Mouse (Mus musculus): Measurements from ENCODE around the gene Txndc17.
"Not testable (repeated sequence)": the region's sequence is repeated elsewhere in the genome, so short reads cannot be mapped to it uniquely, and the experiment has no call there.

Gene Txndc17

DNA sequence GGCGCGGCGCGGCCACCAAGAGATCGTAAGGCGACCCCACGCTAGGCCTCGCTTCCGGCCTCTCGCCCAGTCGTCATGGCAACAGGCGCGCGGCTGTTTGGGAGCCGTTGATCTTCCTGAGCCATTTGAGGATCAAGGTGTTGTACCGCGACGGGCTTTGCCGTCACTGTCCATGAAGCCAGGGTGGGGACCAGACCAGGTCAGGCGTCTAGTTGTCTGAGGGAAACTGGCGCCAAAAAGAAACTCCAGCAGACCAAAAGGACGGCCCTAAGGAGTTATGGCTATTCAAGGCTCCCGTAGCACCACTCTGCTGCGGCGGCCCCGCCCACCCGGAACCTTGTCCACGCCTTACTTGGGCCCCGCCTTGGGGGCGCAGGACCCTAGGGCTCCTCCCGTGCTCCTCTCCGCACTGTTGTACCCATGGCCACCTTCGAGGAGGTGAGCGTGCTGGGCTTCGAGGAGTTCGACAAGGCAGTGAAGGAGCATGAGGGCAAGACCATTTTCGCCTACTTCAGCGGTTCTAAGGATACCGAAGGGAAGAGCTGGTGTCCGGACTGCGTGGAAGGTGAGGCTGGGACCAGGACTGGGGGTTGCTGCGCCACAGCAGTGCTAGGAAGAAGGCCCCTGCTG, at the start of gene Txndc17, which contains the start of gene 4933427D14Rik:
TSS of gene Txndc17 (plus strand) at position 344 of the 630 bp plus-strand sequence.
TSS of gene 4933427D14Rik (minus strand) at position 256 of the 630 bp plus-strand sequence.
- peak; percentile 93 for DNase-seq (ENCODE audit: low read depth, low spot score)

DNA sequence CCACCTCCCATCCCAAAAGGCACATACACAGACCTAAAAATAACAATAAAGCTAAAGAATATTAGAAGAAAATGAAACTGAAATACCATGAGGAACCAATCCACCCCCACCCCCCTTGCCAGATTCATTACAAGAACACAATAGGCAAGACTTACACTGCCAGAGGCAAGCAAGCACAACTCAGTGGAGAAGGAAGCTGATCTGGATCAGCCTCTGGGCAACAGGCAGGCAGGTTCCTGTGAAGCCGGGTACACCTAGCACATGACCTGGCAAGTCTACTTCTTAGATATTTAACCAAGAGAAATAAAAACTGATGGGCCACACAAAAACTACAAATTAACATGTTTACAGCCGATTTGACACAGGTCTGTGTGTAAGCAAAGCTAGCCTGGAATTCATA, 44.1 kb upstream of the Txndc17 start:
- DNase-seq (ENCODE audit: low read depth, low spot score): no peak

DNA sequence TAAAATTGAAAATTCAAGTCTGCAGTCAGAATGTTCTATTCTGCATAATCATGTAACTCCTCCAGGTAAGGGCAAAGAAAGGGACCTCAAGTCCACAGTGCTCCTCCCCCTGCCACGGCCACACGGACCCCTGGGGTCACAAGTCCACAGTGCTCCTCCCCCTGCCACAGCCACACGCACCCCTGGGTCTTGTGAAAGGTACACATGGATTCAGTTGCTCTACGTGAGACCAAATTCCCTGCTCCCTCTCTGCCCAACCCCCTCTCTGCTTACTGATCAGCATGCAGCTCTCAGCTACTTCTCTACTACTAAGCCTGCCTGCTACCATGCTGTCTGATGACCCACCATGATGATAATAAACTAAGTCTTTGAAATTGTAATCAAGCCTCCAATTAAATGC, 37.5 kb upstream of the Txndc17 start:
- no peak for DNase-seq (ENCODE audit: low read depth, low spot score)

DNA sequence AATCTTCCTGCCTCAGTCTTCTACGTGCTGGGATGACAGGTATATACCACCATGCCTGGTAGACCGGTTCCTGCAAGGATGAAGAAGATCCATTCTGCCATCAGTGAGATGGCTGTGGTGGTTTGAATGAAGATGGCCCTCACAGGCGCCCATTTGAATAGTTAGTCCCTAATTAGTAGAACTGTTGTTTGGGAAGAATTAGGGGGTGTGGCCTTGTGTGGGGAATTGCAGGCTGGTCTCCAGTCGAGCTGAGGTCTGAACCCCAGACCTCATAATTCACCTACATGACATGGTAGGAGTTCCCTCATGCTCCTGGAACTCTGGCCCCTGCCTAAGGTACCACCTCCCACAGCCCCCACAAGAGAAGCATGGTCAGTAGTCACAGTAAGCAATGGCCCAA, 35.4 kb upstream of the Txndc17 start:
- DNase-seq (ENCODE audit: low read depth, low spot score): not testable (repeated sequence)

DNA sequence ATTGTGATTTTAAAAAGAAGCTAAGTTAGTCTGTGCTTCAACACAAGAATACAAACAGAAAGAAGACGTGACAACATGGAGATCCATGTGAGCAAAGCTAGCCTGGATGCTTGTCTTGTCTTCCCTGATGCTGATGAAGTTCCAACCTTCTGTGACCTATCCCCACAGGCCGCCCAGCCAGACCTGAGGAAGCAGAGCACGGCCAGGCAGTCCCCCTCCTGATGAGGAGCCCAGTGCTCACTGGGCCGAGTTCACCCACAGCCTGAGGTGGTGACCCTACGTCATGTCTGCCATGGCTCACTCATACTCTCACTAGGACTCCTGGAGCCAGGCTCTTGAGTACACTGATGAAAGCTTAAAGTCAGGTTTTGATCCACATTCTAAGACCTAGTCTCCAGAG, 33.8 kb upstream of the Txndc17 start:
- no peak for DNase-seq (ENCODE audit: low read depth, low spot score)

DNA sequence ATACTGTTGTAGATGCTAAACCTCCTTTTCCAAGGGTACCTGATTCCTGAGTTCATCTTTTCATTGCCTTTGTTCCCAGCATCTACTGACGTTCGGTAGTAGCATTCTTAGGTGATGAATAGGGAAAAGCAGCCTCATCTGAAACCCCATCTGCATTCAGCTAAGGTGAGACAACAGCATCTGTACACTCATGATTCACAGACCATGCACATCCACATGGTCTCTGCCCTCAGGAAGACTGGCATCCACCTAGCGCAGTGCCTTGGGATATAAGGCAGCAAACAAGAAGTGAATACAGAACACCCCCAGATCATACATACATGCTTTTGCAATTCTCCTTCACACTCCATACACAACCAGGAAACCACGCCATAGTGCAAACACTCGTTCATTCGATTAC, 32.6 kb upstream of the Txndc17 start:
- no peak for DNase-seq (ENCODE audit: low read depth, low spot score)

DNA sequence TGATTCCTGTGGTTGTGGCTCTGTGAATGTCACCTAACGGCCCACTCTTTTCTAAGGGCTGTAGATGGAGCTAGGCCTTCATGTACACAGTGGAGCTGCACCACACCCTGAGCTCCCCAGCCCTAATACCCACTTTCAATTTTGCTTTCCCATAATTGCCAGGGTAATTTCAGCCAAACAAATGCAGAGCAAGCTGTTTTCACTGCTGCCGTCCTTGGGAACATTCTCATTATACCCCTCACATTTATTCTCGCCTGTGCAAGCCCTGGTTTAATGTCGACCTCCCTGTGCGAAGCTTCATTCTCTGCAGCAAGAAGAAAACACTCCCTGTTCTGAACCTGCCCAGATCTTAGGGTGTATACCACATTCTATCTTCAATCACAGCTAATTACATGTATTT, 31.4 kb upstream of the Txndc17 start:
- DNase-seq (ENCODE audit: low read depth, low spot score): no peak

DNA sequence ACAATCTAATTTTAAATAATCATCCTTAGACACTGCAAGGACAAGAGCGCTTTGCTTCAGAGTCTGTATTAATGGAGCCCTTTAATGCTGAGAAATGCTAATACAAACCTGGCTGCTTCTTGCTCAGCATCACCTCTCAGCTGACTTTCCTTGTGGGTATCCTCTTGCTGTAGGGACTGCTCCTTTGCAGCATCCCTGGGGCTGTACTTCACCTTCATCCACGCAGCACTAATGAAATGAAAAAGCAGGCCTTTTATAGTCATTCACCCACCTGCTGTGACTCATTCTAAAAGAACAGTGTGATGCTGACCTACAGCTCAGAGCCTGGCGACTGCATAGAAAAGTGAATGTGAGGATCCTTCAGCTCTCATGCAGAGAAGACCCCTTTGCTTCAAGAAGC, 30.8 kb upstream of the Txndc17 start:
- DNase-seq (ENCODE audit: low read depth, low spot score): peak; percentile 77

DNA sequence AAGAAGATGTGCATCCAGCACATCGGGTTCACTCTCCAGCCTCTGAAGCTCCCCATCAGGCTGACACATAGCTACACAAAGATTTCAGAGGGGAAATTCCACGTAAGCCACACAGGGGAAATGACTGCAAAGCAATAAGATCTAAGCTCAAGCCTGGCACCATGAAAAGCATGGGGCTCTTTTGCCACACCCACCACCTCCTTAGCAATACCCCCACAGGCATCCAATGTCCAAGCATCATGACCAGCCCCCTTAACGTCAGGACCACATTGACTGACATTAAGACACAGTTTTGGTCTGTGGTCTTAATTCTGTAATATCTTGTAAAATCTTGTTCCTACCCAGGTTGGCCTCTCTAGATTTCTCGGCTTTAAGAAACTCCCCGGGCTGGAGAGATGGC, 26.8 kb upstream of the Txndc17 start:
- DNase-seq (ENCODE audit: low read depth, low spot score): no peak

DNA sequence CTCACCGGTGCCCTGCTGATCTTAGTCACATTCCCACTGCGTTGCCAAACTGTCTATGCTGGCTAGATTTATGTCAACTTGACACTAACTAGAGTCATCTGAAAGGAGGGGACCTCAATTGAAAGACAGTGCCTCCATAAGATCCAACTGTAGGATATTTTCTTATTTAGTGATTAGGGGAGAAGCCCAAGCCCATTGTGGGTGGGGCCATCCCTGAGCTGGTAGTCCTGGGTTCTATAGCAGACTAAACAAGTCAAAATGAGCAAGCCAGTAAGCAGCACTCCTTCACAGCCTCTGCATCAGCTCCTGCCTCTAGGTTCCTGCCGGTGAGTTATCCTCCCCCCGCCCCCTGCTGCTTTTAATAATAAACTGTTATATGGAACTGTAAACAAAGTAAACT, 26.2 kb upstream of the Txndc17 start:
- DNase-seq (ENCODE audit: low read depth, low spot score): no peak

DNA sequence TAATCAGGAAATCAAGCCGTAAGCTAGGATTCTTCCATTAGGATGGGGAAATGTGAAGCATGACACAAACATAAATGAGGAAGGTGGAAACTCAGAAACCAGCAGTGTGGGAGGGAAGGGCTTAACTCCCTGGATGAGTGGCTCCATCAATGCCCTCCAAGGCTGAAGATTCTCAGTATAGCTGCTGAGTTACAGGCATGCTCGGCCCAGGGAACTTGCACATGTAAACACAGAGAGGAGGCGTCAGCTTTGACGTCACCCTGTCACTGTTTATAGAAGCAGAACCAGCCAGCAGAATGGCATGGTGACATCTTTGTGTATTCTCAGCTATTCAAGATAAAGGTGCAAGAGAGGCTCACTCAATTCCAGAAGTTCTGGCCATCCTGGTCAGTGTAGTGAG, 23.1 kb upstream of the Txndc17 start:
- no peak for DNase-seq (ENCODE audit: low read depth, low spot score)

DNA sequence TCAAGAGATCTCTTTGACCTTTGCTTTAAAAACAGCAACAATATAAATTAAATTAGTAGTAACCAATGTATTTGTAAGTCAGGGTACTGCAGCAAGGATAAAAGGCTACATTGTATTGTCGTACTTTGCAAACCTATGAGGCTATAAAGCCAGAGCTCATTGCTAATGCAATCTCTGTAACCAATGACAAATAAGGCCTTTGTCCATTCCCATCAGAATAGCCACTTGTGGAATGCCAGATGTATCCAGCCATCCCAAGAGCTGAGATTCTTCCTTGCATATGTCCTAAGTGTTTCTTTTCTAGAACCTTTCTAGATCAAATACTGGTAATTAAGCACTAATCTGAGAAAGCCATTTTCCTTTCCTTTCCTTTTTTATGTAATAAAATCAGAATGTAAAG, 16.5 kb upstream of the Txndc17 start:
- DNase-seq (ENCODE audit: low read depth, low spot score): no peak

DNA sequence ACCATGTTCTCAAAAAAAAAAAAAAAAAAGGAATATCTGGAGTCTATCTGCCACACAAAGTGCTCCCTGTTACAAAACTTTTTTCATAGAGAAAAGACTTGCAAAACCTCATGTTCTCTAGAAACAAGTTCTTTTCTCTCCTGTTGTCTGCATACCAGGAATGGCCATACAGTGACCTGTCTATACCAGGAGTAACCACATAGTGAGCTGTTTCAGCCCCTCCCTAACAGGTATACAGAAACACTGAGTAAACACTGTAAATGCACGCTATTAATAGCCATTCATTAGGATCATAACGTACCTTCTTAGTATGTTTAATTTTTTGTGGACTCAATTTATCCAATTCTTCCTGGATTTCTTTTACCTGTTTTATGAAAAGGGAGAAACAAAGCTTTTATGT, 13.1 kb upstream of the Txndc17 start:
- no peak for DNase-seq (ENCODE audit: low read depth, low spot score)

DNA sequence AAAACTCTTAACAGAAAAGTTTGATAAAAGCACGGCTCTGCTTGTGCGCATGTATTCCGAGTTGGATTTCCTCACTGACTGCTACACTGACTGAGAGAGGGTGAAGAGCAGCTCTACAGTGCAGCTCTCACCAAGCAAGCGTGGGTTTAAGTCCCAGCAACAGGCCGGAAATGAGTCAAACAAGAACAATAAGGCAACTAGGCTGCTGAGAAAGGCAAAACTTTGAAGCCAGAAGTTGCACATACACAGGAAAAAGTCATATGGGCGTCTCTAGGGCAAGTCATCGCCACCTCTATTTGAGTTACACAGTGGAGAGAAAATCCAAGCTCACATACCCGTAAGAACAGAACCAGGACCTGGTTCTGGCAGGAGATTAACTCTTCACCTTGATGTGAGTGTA, 10.8 kb upstream of the Txndc17 start:
- no peak for DNase-seq (ENCODE audit: low read depth, low spot score)

DNA sequence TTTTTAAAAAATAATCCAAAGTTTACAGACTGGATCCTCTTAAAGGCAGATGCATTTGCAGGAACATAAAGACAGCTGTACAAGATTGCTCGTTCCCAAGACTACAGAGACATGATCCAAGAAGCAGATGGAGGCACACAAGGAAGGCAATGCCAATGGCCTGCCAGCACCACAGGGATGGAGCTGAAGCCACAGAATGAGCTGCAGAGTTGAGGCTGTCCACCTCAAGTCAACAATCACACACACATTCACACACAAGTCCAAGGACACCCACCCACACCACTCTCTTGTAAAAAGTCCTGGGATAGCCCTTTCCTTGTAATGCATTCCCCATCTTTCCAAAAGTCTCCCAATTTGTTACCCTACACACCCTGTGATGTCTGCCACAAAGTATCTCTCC, 3.9 kb upstream of the Txndc17 start:
- DNase-seq (ENCODE audit: low read depth, low spot score): no peak

DNA sequence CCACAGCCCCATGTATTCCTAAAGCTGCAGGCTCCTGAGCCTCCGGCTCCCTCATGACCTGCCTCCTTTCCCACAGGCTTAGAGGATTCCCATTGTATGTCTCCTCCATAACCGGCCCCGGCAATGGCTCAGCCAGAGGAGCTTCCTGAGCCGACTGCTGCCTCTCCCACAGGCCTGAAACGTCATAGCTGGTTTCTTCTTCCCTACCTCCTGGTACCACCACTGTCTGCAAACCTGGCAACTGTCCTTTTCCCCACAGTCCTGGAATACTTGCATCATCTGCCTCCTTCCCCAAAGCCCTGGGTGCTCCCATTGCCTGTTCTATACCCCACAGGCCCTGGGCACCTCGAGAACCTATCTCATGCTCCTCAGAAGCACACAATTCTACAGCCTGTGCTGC, 2.1 kb upstream of the Txndc17 start:
- no peak for DNase-seq (ENCODE audit: low read depth, low spot score)

DNA sequence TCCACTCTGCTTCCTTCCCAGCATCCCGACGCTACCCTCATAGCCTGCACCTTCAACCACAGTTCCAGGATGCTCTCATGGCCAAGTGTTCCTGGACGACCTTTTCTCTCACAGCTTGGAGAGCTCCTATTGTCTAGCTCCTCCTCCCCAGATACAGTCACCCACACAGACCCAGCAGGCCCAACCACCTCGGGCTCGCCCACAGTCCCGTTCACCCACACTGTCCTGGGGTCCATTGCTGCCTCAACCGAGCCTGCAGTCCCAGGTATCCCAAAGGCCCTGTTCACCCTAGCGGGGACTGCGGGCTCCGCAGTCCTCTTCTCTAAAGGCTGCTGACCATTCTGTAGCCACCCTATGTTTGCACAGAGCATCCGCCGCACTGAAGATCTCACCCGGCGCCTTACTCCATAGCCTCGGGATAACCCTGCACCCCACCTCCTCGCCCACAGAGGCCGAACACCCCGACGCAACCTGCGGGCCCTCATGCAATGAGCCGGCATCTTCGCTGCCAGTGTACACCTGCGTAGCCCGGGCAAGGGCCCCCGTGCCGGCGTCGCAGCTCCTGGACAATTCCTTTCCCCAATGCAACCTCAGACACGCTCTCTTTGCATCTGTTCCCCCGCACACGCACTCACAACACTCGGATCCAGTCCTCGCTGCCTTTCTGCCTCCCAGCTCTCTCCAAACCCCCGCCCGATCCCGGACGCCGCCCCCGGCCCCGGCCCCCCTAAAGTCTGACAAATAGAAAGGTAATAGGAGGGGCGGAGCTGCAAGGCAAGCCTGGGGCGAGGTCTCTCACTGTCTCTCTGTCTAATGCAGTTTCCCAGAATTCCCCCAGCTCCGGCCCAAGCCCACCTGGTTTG, 775 bp upstream of the Txndc17 start, which contains the start of gene Gm43951:
TSS of gene Gm43951 (minus strand) at position 500 of the 863 bp plus-strand sequence.
- peak; percentile 35 for DNase-seq (ENCODE audit: low read depth, low spot score)

DNA sequence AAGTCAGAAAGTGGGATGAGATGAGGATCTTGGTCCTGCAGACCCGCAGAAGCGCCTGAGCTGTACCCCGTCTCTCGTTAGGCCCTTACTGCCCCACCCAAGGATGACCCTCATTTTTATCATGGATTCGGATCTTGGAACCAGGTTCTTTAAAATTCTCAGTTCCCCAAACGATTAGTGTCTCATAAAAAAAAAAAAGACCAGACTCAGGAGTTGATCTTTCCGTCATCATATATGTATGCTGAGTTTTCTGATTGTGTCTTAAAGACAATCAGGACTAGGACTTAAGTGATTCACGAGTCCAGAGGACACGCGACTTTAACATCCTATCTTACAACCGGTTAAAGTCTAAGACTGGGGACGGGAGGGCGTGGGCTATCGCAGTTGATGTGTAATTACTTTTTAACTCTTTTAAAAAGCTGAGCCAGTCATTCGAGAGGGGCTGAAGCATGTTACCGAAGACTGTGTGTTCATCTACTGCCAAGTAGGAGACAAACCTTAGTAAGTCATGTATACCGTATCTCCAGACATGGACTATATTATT, 559 bp downstream of the Txndc17 start:
- no peak for DNase-seq (ENCODE audit: low read depth, low spot score)

DNA sequence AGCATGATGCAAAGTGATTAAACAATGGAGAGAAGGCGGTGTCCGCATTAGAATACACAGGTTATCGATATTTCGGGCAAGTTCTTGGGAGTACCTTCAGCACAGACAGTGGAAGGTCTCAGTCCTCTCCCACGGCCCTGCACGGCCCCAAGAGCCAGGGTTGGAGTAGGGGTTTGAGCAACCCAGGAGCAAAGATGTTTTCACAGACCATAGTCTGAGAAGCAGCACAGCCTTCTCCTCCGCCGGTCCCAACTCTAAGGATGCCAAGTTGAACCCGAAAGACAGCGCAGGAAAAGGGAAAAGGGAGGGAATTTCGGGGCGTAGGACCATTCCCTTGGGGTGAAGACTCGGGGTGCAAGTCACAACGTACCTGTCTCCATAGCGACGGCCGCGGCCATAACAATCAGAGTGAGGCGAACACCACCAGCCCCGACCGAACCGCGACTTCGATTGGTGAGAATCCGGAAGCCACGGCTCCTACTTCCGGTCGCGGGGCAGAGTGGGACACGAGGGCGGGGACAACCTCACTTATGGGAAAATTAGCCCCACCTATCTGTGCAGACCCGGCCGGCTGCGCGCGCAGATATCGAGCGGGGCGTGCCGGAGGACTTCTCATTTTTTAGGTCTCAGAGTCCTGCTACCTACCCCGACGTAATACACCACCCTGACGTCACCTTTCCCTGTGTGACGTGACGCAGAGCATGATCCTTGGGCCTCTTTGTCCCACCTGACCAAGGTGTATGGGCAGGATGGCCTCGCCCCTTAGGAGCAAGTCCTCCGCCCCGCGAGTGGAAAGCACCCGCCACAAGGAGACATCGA, 7.5 kb downstream of the Txndc17 start:
- peak; percentile 98 for DNase-seq (ENCODE audit: low read depth, low spot score)

DNA sequence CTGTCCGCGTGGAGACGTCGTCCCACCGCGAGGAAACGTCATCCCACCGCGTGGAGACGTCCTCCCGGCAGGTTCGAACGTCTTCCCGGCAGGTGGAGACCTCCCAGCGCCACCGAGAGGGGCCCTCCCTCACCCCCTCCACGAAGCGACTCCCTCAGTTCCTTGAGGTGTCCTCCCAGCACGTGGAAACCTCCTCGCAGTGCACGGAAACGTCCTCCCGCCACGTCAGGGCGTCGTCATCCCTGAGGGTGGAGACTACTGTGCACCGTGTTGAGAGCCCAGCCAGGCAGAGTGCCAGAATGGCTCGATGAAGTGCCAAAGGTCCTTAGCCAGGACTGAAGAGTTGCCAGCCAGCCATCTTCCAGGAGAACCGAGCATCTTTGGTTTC, 8.1 kb downstream of the Txndc17 start, which contains the start of gene Med31:
TSS of gene Med31 (minus strand) at position 183 of the 388 bp plus-strand sequence.
- peak; percentile 80 for DNase-seq (ENCODE audit: low read depth, low spot score)

DNA sequence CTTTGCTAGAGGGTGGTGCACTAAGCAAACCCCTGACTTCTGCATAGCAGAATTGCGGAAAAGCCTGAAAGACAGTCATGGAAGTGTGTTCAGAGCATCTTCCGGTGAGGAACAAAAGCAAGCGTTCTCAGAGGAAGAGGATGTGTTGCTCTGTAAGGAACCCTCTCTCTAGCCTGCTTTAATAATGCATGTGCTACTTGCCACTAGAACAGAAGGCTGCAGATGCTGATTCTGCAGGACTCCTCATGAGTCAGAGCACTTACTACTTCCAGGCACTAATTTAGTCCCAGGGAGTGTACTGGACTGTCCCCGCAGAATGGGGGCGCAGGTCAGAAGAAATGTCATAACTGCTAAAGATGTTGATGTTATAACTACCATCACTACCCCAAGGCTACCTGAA, 9.8 kb downstream of the Txndc17 start:
- DNase-seq (ENCODE audit: low read depth, low spot score): no peak

DNA sequence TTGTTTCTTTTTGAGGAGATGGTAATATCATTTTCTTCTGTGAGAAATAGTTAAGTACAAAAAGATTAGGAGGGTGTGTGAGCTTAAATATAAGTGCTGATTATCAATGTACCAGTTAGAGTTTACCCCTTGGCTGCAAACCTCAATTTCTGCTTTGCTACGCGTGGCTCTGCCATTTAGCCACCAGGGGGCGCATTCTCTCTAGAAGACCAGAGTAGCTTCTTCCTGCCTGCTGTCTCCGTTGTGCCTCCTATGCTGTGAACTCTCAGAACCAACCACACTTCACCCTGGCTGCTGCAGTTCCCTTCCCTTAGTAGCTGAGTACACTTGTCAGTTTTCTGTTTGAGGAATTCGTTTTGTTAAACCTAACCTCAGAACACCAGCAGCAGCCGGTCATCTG, 13.9 kb downstream of the Txndc17 start:
- peak; percentile 85 for DNase-seq (ENCODE audit: low read depth, low spot score)
